Mouse (Mus musculus) A20 (cell line): Measurements from ENCODE around the gene Uba7.
"Not testable (repeated sequence)": the region's sequence is repeated elsewhere in the genome, so short reads cannot be mapped to it uniquely, and the experiment has no call there.

Source experiments
- DNase-seq: peaks from one replicate; pipeline ENCODE4 v3.0.0-alpha.2; 2011; ENCODE audit warnings: low read depth, low spot score

The Uba7 gene

DNA sequence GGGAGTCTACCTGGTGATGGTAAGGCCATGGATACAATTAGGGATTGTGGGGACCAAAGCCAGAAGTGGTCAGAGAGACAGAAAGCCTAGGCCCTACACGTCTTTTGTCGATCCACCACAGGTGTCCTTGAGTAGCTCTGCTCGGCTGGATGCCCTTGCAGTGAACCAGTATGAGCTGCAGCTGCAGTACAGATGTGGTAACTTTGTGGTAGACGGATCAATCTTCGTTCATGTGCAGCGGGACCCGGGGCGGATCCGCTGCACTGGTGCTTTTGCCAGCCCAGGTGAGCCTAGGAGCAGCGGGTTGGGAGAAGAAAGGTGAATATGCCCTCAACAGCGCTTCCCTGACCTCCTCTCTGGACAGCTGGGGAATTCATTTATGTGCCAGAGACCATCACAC, 17.7 kb downstream of the Uba7 start:
- DNase-seq = no peak

DNA sequence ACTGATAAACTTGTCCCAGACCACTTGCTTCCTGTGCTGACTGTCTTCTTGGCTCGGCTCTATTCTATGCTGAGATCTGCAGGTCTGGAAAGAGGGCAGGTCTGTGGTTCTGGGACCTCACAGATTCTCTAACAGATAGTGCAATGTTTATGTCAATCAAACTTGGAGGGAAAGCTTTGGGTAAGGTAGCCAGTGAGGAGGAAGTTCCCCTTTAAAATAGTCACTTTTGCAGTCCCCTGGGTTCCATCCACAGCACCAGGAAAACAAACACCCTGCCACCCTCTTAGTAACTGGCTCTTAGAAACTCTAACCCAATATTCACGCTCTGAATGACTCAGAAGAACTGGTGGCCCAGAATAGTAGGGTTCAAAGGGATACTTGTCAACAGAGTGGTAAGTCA, 19.2 kb downstream of the Uba7 start:
- no peak for DNase-seq

GRCm38 (mm10) chr9:107995513-107995912, 20.2 kb downstream of the Uba7 start:
- DNase-seq = no peak

- no peak for DNase-seq
Observed at GRCm38 (mm10) chr9:107996049-107996448, 20.7 kb downstream of the Uba7 start, which contains the start of gene Gm20662. TSS of gene Gm20662 (plus strand) at chr9:107996349.

DNA sequence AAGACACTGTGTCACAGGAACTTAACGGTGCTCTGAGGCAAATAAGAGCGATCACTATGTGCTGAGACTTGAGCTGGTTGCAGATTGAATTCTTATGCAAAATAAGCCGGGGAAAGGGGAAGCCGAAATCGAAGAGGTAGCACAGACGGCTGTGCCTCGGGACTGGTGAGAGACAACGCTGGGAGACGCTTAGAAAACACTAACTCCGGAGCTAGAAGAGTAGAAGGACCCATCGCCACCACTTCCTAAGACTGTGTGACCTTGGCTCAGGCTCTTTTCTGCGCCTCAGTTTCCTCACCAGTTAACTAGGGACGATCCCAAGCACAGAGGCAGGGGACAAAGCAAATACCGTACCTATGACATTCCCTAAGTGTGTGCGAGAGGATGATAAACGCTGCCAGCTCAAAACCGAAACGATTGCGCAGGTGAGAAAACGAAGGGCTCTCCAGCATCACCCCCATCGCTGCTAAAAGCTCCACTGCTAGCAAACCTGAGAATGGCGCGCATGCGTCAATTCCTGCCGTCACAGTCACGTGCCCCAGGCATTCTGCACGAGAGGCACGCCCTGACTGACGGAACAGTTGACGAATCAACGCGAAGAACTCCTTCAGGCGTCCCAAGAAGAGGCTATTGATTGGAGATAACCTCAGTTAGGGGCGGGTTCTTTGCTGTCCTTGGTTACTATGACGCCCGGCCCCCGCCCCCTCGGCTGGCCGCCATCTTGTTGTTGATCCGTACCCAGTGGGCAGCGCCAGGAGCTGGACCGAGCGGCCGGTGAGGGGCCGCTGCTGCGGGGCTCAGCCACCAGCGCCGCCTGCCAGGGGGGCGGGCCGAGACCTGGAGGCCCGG, 26.8 kb downstream of the Uba7 start, which contains the start of gene Ip6k1:
Gene Ip6k1, plus strand, starts transcription at position 580 of the 849 bp plus-strand sequence.
- DNase-seq = peak; percentile 100

GRCm38 (mm10) chr9:108002778-108003530, 27.6 kb downstream of the Uba7 start:
- peak; percentile 58 for DNase-seq

DNA sequence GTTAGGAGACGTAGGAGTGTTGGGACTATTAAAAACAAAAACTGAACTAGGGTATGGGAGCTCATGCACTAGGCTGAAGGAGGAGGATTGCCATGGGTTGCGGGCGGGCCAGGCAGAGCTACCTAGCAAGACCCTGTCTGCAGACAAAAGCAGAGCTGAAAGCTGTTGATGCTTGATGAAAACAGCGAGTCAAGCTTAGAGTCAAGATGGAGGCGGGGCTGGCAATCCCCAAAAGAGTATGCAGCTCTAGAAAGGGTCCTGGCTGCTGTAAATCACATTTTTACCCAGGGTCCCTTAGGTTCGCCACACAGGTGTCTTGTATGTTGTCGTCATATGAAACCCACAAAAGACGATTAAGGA, 28.2 kb downstream of the Uba7 start:
- no peak for DNase-seq

- no peak for DNase-seq
Observed at GRCm38 (mm10) chr9:108008041-108008440, 32.7 kb downstream of the Uba7 start.

- no peak for DNase-seq
Observed at GRCm38 (mm10) chr9:108010385-108010784, 35.1 kb downstream of the Uba7 start.

DNA sequence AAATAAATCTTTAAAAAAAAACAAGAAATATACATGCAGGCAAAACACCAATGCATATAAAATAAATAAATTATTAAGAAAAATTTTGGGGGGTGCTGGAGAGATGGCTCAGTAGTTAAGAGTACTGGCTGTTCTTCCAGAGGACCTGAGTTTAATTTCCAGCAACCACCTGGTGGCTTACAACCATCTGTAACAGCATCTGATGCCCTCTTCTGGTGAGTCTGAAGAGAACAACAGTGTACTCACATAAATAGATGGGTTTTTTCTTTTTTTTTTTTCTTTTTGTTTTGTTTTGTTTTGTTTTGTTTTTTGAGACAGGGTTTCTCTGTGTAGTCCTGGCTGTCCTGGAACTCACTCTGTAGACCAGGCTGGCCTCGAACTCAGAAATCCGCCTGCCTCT, 38.3 kb downstream of the Uba7 start:
- DNase-seq = not testable (repeated sequence)

GRCm38 (mm10) chr9:108017127-108017526, 41.8 kb downstream of the Uba7 start:
- no peak for DNase-seq

DNA sequence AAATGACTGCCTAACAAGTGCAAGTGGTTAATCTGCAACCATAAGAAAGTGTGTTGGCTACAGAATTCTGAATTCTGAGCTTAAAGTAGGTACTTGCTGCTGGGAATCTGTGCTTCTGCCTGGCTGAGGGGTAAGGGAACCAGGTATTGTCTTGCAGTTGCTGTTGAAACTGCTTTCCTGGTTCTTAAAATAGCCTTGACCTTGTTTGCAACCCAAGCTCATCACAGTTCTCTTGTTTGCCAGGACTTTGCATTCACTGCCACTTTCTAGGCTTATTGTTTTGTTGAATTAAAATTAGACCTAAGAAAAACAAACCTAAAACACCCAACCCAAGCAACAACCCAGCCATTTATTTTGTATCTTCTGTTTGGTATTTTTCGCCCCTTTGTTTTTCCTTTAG, 45.4 kb downstream of the Uba7 start:
- no peak for DNase-seq

DNA sequence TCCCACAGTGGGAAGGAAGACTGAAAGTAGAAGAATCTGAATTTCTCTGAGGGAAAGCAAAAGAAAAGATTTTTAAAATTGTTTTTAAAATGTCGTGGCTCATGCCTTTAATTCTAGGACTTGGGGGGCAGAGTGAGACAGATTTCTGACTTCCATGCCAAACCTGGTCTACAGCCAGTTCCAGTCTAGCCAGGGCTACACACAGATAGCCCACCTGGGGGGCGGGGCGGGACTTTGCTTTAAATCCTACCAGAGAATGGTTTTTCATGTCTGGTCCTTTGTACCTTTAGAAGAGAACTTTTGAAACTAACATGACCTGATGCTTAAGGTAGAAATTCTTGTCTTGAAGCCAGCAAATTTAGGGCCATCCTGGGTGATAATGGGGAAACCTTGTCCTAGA, 47.9 kb downstream of the Uba7 start:
- no peak for DNase-seq

DNA sequence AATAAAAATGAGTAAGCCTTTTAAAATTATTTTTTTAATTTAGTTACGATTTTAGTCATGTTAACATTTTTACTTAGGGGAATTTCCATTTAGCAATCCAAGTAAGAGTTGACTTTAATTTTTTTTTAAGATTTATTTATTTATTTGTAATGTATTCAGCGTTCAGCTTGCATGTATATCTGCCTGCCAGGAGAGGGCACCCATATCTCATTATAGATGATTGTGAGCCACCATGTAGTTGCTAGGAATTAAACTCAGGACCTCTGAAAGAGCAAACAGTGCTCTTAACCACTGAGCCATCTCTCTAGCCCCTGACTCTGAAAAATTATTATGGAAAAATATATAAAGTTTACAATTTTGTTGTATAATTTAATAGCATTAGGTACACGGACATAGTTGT, 51.3 kb downstream of the Uba7 start:
- peak; percentile 37 for DNase-seq

GRCm38 (mm10) chr9:108027867-108028266, 52.6 kb downstream of the Uba7 start:
- no peak for DNase-seq

DNA sequence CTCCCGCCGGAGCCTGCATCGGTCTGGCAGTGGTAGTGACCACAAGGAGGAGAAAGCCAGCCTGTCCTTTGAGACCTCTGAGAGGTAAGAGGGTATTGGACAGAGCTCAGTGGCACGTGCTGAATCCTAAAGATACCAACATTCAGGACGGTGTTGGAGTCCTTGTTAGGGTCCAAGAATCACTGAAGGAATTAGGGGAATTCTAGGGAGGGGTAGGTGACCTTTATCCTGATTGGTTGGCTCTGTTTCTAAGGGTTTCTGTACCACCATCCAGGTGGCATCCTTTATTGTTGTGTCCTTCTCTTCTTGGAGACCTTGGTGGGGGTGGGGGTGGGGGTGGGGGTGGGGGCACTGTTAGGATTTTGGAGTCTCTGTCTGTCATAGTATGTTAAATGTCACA, 56.8 kb downstream of the Uba7 start:
- DNase-seq = no peak
